Mouse (Mus musculus) spleen, embryonic (tissue): ENCODE data around the gene Ppp2r5e.

Experiments used
- CTCF ChIA-PET: fragments of 350-600 bp; sonication (Branson Sonifier 250); formaldehyde crosslinking; loops from one replicate; lab custom pipeline; 2022; lab: Charles Lee

Ppp2r5e gene

DNA sequence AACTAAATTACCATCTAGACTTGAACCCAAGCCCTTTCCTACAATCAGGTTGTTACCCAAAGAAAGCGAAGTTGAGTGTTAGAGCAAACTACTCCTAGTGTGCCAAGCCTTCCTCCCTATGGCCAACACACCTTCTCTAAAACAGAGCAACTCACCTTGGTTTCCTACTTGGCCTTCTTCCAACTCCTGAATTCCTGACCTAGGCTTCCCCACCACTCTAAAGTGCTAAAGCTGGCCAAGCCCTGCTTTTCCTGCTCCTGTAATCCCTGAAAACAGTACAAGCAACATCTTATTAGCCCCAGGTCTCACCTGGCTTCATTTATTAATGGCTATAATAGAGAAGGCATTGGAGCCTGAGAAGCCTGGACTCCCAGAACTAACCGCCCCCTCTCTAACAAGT, 17.0 kb downstream of the Ppp2r5e start:
- CTCF ChIA-PET = no interaction called here

DNA sequence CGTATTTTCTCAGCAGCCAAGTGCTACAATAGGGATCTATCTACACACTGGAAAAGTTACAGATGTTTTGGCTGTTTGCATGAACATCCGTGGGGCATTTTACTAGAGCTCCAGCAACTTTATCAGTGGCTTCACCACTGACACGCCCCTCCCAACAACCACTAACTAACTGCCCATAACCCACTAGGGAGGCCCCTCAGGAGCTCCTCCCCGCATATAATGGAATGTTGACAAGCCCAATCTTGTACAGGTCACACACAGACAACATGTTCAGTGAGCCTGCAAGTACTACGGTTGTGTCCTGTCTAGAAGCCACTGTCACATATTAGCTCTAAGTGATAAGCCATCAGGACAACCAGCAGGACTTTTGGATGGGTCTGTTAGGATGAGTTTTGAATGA, 18.8 kb downstream of the Ppp2r5e start:
- CTCF ChIA-PET = no interaction called here

DNA sequence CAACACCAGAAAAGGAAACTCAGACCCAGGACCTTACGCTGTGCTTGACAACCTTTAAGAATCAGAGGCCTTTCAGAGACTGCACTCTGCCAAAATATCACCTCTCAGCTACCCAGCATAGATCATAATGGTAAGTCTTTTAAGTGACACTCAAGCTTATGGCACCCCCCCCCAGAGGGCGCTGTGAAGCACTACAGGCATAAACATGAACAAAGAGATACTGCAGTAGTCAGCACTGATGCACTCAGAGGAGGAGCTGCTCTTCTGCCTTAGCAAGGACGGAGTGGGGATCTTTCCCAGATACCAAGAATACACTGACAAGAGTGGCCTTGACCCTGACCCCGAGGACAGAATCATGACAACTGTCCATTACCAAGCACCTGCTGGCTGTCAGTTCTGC, 23.8 kb downstream of the Ppp2r5e start:
- CTCF ChIA-PET = interaction anchor here (0.5 kb wide), 1 partner anchor 15 kb away, joined by 6 read pairs; no protein-coding TSS in a partner anchor

DNA sequence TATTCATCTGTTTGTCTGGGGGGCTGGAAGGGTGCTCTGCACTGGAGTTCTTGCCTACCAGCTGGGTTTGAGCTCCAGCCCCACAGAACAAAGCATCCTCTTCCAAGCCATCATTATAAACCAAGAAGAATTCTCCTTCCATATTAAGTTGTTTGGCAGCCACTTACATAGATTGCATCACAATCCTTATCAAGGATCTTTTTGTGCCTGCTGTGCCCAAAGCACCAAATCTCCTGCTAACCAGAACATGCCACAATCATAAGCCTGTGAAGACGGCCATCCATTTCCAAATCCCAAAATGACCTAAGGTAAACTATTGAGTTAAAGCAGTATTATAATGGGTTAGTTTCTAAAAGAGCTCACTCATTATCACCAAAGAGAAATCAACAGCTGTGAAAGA, 25.9 kb downstream of the Ppp2r5e start:
- CTCF ChIA-PET = no interaction called here

DNA sequence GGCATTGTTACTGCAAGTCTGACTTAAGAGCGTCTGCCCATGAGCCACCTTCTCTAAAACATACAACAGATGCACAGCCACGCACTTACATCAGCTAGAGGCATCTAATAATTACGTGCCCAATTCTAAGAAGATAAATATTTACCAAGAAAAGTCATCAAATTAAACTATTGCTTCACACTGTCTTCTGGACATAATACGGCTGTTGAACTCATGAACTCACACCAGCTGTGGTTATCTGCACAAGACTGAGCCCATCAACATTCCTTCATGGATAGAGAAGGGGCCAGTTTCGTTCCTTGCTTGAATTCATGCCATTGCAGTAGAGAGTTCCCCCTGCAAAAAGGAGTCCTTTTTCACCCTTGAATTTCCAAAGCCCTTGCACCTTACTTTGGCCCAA, 28.3 kb downstream of the Ppp2r5e start:
- CTCF ChIA-PET = no interaction called here

DNA sequence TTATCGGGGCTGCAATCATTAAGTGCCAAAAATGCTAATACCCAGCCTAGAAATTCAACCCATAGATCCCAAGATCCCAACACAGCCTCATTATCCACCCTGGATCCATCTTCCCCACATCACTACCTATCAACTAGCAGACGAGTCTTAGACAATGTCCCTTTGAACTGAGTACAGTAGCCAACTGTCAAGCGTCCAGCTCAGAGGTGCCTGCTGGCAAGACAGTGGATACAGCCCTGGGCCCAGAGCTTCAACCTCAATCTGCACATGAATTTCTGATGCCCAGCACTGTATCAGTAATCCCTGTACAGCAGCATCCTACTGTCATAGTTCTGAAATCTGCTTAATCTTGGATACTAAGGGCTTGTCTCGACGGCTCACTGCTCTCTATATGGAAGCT, 30.3 kb downstream of the Ppp2r5e start:
- CTCF ChIA-PET = no interaction called here

DNA sequence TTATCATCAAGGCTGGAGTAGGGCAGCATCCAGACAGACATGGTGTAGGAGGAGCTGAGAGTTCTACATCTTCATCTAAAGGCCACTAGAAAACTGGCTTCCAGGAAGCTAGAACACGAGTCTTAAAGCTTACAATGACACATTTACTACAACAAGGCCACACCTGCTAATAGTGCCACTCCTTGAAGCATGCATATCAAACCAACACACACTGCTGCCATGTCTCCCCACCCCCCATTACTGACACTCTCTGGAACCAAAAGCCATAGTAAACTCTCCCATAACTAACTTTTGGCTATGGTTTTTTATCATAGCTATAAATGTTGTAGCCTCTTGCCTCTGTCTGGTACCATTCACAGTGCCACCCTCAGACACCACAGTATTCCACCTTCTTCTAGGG, 31.5 kb downstream of the Ppp2r5e start:
- CTCF ChIA-PET = no interaction called here

DNA sequence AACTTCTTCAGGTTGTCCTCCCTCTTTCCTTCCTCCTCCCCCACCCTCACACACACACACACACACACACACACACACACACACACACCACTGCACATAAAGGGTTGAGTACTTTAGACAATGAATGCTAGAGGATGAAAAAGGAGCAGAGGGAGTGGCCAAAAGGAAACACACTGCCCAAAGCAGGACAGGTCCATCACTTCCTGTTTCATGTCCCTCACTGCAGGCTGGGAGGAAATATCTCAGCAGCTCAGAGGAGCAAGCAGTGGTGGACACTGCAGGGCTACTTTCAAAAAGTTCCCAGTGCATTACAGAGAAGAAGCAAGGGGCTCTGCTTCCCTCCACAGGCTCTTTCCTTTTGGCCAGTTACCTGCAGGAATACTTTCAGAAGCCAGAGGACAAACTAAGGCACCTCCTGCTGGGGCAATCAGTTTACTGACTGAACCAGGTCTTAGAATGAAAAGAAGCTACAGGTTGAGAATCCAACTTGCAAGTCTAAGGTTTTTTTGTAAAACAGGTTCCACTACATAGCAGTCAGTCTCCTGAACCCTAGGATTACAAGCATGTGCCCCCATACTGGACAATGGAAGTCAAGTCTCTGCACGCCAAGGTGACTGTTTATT, 32.9 kb downstream of the Ppp2r5e start:
- CTCF ChIA-PET = no interaction called here

DNA sequence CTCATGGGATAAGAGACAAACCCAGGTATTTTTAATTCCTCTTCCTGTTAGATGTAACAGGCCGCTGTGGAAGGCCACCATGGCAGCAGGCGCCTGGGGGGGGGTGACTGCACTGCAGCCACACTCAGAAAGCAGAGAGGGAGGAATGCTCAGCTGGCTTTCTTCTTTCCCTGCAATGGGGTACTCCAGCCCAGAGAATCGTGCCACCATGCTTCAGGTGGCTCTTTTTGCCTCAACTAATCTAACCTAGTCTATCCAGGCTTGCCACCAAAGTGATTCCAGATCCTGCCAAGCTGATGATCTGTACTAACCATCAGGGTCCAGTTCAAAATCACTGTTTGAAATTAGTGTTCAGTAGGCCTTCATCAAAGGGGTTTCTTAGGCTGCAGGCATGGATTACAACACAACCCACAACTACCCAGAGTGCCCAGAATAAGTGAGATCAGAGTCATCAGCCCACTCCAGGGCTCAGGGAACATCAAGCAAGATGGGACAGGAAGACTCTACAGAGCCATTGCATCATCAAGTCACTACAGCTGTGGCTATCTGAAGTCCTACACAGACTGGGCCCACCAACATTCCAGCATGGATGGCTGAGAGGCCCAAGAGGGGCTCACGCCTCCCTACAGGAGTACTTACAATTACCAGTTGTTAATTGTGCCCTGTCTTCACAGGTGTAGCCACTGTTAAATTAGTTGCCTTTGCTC, 35.2 kb downstream of the Ppp2r5e start:
- CTCF ChIA-PET = no interaction called here

DNA sequence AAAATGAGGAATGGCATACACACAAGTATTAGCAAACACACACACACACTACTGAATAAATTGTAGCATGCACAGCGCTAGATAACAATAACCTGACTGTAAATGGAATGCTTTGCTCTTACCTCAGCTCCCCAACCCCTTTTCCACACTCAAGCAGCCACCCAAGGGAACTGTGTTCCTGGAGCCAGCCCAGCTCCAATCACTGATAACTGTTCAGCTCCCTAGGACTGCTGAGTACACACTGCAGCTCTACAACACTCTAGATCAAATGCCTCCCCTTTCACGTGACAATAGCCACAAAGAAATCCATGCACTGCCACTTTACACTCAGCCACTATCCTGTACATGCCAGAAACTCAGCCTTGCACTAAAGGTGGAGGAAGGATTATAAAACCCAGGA, 36.8 kb downstream of the Ppp2r5e start:
- CTCF ChIA-PET = no interaction called here

DNA sequence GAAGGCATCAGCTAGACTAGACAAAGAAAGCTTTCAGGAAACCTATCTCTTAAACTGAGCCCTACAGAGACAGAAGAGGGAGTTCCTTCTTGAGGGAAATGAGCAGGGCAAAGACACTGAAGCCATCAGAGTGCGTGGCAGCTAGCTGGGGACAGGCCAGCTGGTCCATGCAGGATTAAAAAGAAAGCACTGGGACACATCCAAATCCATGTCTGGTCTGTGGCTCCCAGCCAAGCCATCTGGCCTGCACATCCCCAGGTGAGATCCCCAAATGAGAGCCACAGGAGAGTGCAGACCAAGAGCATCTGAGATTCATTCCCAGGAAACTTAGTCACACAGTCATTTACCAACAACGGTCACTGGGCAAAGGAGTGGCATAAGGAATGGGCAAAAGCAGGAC, 38.2 kb downstream of the Ppp2r5e start:
- CTCF ChIA-PET = no interaction called here

DNA sequence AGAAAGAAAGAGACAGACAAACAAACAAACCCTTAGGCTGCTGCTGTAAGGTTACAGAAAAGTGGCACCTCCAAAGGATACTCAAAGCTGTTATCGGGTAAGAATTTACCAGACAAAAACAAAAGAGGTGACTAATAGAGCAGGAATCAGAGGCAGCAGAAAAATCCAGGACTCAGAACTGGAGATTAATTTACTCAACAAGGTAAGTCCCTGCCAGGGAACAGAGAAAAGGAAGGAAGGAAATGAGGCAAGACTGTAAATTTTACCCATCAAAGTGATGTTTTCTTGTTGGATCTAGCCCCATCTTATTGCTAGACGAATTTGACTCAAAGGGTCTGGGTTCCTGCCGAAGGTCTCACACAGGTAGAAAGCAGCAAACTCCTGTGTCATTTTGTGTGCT, 41.0 kb downstream of the Ppp2r5e start:
- CTCF ChIA-PET = no interaction called here

DNA sequence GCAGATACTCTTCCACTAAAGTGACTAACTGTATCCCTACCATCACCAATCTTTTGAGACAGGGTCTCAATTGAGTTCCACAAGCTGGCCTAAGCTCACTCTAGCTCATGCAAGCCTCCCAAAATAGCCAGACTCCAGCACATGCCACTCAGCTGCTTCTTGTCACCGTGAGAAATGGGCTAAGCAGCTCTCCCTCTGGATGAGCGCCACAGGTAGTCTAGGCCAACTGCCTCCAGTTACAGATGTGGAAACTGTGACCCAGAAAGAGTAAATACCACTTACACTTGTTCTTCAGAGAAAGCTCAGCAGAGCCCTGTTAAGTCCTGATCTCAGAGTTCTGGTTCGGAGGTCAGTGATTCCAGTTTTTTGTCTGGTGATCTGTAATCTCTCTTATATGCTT, 43.7 kb downstream of the Ppp2r5e start:
- CTCF ChIA-PET = no interaction called here

DNA sequence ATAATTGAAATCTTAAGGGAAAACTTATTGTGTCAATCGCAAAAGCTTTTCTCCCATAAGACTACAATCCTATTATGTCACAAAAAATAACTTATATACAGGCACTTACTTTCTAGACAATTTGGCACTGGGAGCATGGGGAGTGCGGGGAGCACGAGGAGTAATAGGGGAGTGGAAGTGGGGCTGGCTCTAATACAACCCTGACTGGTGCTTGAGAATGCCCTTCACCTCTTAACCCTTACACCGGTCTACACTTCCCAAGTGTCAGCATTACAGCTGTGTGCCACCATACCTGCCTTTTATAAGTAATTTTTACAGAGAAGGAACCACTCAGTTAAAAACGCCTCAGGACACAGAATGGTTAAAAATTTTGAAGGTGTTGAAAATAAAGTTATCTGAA, 44.4 kb downstream of the Ppp2r5e start:
- CTCF ChIA-PET = no interaction called here

DNA sequence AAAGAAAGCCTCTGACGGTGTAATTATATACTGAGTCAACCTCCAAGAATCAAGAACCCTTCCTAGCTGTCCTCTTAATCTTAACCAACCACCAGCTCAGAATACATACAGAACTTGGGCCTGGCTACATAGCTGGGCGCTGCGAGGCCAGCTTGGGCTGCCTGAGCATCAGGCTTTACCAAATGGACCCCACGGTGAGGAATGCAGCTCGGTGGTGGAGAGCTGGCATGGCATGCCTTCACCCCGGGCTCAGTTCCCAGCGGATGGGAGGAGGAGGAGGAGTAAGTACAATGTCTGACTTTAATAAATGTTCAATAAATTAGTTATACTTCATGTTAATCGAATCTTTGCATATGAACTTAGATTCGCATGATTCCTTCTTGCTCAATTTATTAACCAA, 47.0 kb downstream of the Ppp2r5e start:
- CTCF ChIA-PET = no interaction called here

DNA sequence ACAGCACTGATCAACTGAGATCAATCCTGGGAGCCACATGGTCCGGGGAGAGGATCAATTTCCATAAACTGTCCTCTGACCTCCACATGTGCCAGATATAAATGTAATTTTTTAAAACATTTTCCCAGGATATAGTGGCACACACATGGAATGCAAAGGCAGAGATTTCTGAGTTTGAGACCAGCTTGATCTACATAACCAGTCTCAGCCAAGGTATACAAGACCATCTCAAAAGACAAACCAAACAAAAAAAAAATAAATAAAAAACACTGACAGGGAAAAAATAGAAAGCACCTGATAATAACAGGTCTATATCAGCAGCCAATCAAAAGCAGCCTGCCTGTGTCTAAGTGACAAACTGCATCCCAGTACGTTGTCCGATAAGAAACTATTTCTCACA, 48.9 kb downstream of the Ppp2r5e start:
- CTCF ChIA-PET = no interaction called here

DNA sequence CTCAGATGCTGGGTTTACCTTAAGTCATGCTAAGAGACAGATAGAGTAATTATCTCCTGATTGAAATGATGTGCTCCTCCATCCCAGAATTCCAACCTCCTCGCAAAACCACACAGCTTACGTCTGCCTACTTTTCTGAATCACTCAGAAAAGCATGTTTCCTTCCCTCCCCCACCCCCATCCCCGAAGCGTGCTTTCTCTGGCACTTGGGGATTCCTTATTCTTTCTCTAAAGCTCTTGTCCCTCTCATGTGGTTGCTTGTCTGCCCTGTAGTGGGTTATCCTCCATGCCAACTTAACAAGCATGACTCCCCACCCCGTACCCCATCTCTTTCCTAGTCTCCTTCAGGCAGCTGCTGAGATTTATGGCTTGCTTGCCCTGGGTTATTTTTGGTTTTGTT, 49.8 kb downstream of the Ppp2r5e start:
- CTCF ChIA-PET = no interaction called here

DNA sequence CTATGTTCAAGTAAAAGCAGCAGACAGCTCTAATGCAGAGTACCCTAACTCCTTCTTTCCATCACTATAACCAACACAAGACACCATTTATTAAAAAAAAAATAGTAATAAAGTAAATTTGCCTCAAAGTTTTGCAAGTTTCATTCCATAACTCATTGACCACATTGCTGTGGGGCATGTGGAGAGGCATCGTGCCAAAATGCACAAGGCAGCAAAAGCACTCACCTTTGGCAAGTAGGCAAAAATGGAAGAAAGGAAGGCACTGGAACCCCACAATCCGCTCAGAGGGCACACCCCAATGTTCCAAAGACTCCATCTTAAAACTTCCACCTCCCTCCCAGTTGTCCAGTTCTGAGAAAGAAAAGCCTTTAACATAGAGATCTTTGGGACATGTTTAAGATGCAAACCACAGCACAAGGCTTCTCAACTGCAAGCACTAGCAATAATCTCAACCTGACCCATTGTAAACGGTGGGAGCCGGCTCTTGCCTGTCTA, 50.6 kb downstream of the Ppp2r5e start:
- CTCF ChIA-PET = no interaction called here

DNA sequence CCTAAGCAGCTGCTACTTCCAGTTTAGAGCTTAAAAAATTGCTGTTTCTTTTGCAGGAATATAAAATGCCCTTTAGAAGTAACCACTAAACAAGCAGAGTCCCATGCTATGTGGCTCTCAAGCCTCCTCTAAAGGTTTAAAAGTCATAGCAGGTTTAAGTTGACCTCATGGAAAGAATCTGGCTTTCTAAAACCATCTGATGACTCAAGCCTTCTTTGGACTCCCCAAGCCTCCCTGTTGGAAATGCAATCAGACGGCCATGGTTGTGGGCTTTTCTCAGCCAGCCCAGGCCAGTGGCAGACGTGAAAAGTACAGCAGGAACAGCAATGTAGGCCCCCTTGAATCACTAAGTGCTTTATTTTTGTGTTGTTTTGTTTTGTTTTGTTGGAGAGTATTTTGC, 51.4 kb downstream of the Ppp2r5e start:
- CTCF ChIA-PET = no interaction called here

DNA sequence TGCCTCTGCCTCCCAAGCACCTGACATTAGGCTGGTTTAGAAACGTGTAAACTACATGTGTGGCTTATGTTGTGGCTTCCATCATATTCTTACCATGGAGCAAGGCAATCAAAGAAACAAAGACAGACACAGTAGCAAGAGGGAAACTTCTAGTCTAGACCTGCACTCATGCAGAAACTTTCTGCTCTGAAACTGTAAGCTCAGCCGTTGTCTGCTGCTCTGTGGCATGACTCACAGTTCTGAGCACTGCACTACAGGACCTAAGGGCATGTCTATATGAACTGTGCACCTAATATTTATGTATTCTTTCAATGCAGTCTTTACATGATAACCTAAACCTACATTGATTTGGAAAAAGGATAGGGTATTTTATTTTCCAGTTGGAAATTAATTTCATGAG, 51.8 kb downstream of the Ppp2r5e start:
- CTCF ChIA-PET = no interaction called here

DNA sequence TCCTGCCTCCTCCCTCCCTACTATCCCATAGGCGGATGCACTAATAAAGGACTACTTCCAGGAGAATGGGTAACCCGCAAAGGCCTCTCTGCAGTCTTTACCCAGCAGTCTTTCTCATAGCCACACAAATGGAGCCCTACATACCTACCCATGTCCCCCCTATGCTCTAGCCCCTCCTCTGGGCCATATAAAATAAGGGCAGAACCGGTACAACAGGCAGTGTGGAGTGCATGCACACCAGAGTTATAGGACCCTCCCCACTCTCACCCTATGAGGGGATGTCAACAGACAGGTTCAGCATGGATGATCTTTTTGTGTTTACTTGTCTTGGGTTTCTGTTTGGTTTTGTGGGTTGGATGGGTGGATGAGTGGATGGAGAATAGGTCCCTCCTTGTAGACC, 52.7 kb downstream of the Ppp2r5e start:
- CTCF ChIA-PET = interaction anchor here (0.6 kb wide), 1 partner anchor 38 kb away, joined by 4 read pairs; no protein-coding TSS in a partner anchor

DNA sequence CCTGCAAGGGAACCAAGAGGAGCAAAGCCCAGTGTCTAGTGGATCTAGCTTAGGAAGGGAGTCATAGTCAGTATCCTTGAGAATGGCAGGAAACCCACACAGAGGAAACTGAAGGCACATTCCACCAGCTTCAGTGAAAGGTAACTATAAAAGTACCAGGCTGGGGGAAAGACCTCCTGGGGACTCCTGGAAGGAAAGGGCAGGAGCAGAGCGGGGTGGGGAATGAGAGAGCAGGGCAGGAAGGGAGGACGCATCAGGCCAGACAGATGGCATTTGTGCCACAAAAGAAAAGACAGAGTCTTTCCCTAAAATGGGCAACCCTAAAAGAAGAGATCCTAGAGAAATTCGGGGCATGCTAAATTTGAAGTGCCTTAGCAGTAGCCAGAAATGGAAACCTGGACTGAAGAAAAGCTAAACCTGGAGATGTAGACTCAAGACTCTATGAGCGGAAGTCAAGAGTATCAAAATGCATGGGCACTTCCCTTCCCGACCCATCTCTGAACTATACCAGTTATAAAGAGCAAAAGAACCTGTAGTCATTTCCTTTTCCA, 55.3 kb downstream of the Ppp2r5e start:
- CTCF ChIA-PET = no interaction called here

DNA sequence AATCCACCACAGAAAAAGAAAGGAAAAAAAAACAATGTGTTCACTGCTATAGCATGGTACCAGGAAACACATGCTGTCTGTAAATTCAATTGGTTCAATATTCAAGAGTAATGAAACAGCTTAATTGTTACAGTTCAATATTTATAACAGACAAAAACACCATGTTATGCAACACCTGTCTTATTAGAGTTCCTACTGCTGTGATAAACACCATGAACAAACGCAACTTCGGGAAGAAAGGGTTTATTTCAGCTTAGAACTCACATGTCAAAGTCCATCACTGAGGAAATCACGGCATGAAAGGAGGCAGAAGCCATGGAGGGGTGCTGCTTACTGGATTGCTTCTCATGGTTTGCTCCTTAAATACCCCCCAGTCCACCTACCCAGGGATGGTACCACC, 56.8 kb downstream of the Ppp2r5e start:
- CTCF ChIA-PET = no interaction called here
